Mouse (Mus musculus) limb, embryonic 11.5 days (tissue): ENCODE data around the gene Mdm1. TPM values are rescaled to one million over a fixed set of nuclear protein-coding genes. Genes with fewer than 3 reads are reported as not detected.
"Not testable (repeated sequence)": the region's sequence is repeated elsewhere in the genome, so short reads cannot be mapped to it uniquely, and the experiment has no call there.

ENCODE experiments used
- ATAC-seq: fragments of 200-750 bp; cut with Nextera tagmentation; 2 replicates; pipeline ENCODE4 v1.8.0; 2017; ENCODE audit warnings: low read depth; ENCODE audit not compliant: insufficient number of reproducible peaks, low FRiP score, low TSS enrichment
- DNase-seq: peaks from one replicate; pipeline ENCODE4 v3.0.0-alpha.2; 2015; ENCODE audit warnings: low spot score
- H3K27ac ChIP-seq: fragments of 300-500 bp; sonication (generic); replicated peaks from 2 replicates; pipeline ENCODE4 v1.5.1; 2014; ENCODE audit warnings: low read depth, mild to moderate bottlenecking, low read length
- H3K27me3 ChIP-seq: fragments of 300-500 bp; sonication (generic); 2 replicates; pipeline ENCODE4 v1.6.1; 2014; ENCODE audit warnings: mild to moderate bottlenecking, low read length, mixed read lengths; ENCODE audit not compliant: control insufficient read depth, insufficient read depth
- H3K36me3 ChIP-seq: fragments of 300-500 bp; sonication (generic); 2 replicates; pipeline ENCODE4 v1.6.1; 2014; ENCODE audit warnings: mild to moderate bottlenecking, low read length, moderate library complexity, mixed read lengths; ENCODE audit not compliant: control insufficient read depth, insufficient read depth
- H3K4me1 ChIP-seq: fragments of 300-500 bp; sonication (generic); 2 replicates; pipeline ENCODE4 v1.6.1; 2014; ENCODE audit warnings: low read length, mixed read lengths; ENCODE audit not compliant: control insufficient read depth, insufficient read depth
- H3K4me2 ChIP-seq: fragments of 300-500 bp; sonication (generic); 2 replicates; pipeline ENCODE4 v1.6.1; 2014; ENCODE audit warnings: low read depth, mild to moderate bottlenecking, moderate library complexity; ENCODE audit not compliant: severe bottlenecking
- H3K4me3 ChIP-seq: fragments of 300-500 bp; sonication (generic); 2 replicates; pipeline ENCODE4 v1.5.1; 2014; ENCODE audit warnings: low read depth, low read length
- H3K9ac ChIP-seq: fragments of 300-500 bp; sonication (generic); 2 replicates; pipeline ENCODE4 v1.6.1; 2014; ENCODE audit warnings: mild to moderate bottlenecking, low read length
- H3K9me3 ChIP-seq: fragments of 300-500 bp; sonication (generic); 2 replicates; pipeline ENCODE4 v1.6.1; 2016; ENCODE audit warnings: low read length; ENCODE audit not compliant: control insufficient read depth
- WGBS: fragments of 180-500 bp; shearing (Covaris S2); extraction: QIAGEN DNeasy Blood & Tissue Kit; methylation state at CpG from one replicate; pipeline ENCODE4 v1.1.7; 2014; 5-methylcytosine and 5-hydroxymethylcytosine counted together
- polyA plus RNA-seq: library from polyadenylated mRNA; unstranded; fragments of >200 nt; fragmentation: Nextera tagmentation; extraction: Ambion mirVana; gene quantifications from 2 replicates; pipeline ENCODE4 v1.2.1, GENCODE M21; 2014

The Mdm1 gene
- polyA plus RNA-seq, 1 experiment from 2014 or later = 58.7 TPM

- DNase-seq, H3K27me3 ChIP-seq, H3K36me3 ChIP-seq, H3K9me3 ChIP-seq, H3K4me3 ChIP-seq, H3K9ac ChIP-seq, H3K4me2 ChIP-seq, ATAC-seq, H3K4me1 ChIP-seq, H3K27ac ChIP-seq: not testable (repeated sequence)
- 89% methylated on average over 2 of the region's 4 CpGs for WGBS
Measured at GRCm38 (mm10) chr10:118215719-118216393, 74.2 kb downstream of the Mdm1 start.

Other genes starting within 250 kb of the Mdm1 start
- gene Il22, start 63.1 kb downstream of the Mdm1 start, polyA plus RNA-seq = 0.23 TPM in 1 of 2 replicates, not detected in the other
- gene Gm32717, start 99.0 kb downstream of the Mdm1 start, polyA plus RNA-seq = 0.10 TPM in 1 of 2 replicates, not detected in the other
- gene Gm32802, start 116.9 kb downstream of the Mdm1 start, polyA plus RNA-seq = 0.10 TPM in 1 of 2 replicates, not detected in the other
- not detected in 2 replicates for gene Iltifb, start 153.2 kb downstream of the Mdm1 start, polyA plus RNA-seq
- 0.09 TPM in 1 of 2 replicates, not detected in the other for gene Gm9040, start 185.2 kb downstream of the Mdm1 start, polyA plus RNA-seq
- 0.09 TPM in 1 of 2 replicates, not detected in the other for gene Gm9044, start 190.6 kb downstream of the Mdm1 start, polyA plus RNA-seq
- not detected in 2 replicates for gene Gm9045, start 196.0 kb downstream of the Mdm1 start, polyA plus RNA-seq
- not detected in 2 replicates for gene Gm9046, start 201.4 kb downstream of the Mdm1 start, polyA plus RNA-seq
- not detected in 2 replicates for gene Gm9048, start 206.9 kb downstream of the Mdm1 start, polyA plus RNA-seq
- not detected in 2 replicates for gene Gm9049, start 212.3 kb downstream of the Mdm1 start, polyA plus RNA-seq